Mouse (Mus musculus): ENCODE measurements around the gene Klhl35. TPM values are rescaled to one million over a fixed set of nuclear protein-coding genes. Genes with fewer than 3 reads are reported as not detected.
A peak's percentile ranks its signal among the peaks of the same experiment; 100 is the strongest.

Klhl35 gene
- polyA plus RNA-seq, 1 experiment from 2014 or later: 1.8 TPM

GRCm38 (mm10) chr7:99459888-99460652 lies 5.7 kb upstream of the Klhl35 start:
- H3K9me3 ChIP-seq (ENCODE audit: low read length): no peaks in the 10 kb centered on the region
- peaks cover 13% of the 10 kb centered on the region; the same call in 1 of the 2 replicates for H3K36me3 ChIP-seq (ENCODE audit: insufficient read depth, low read length)
- no peak overlapping the region for H3K9ac ChIP-seq (replicated peaks; ENCODE audit: low read depth)
- H3K27me3 ChIP-seq (replicated peaks; ENCODE audit: insufficient read depth, low read length): no peaks in the 10 kb centered on the region
- H3K4me1 ChIP-seq (ENCODE audit: insufficient read depth, low read depth, low read length): no peaks in the 10 kb centered on the region
- no peak for ATAC-seq
- H3K27ac ChIP-seq (ENCODE audit: low read length): no peak overlapping the region
- no peak overlapping the region for H3K4me2 ChIP-seq (replicated peaks; ENCODE audit: low read depth, low read length)
- 86% methylated on average over 14 of the region's 15 CpGs for WGBS
- no peak for DNase-seq (ENCODE audit: low spot score)
- TF ChIP-seq CTCF (IDR thresholded peaks at IDR 0.05) (no peak), EP300 (IDR thresholded peaks at IDR 0.05) (no peak)
- H3K4me3 ChIP-seq (ENCODE audit: low read depth, low read length): no peak overlapping the region

GRCm38 (mm10) chr7:99463120-99463519 lies 2.7 kb upstream of the Klhl35 start:
- Histone ChIP-seq H3K27me3 (replicated peaks; ENCODE audit: insufficient read depth, low read length) (no peaks in the 10 kb centered on the region), H3K9me3 (ENCODE audit: low read length) (no peaks in the 10 kb centered on the region), H3K4me3 (ENCODE audit: low read depth, low read length) (no peak overlapping the region), H3K27ac (ENCODE audit: low read length) (no peak overlapping the region), H3K9ac (replicated peaks; ENCODE audit: low read depth) (no peak overlapping the region), H3K4me2 (replicated peaks; ENCODE audit: low read depth, low read length) (no peak overlapping the region), H3K36me3 (ENCODE audit: insufficient read depth, low read length) (0 out of 2 replicates have a peak, but pooled peaks cover 7% of the 10 kb centered on the region), H3K4me1 (ENCODE audit: insufficient read depth, low read depth, low read length) (peaks cover 14% of the 10 kb centered on the region; the same call in 1 of the 2 replicates)
- WGBS: 70% methylated on average over 2 of the region's 2 CpGs
- no peak for DNase-seq (ENCODE audit: low spot score)
- TF ChIP-seq EP300 (IDR thresholded peaks at IDR 0.05) (no peak), CTCF (IDR thresholded peaks at IDR 0.05) (no peak)
- ATAC-seq: no peak

GRCm38 (mm10) chr7:99467916-99468282 lies 2.1 kb downstream of the Klhl35 start:
- H3K4me3 ChIP-seq (ENCODE audit: low read depth, low read length): peak overlapping the region; percentile 44
- H3K4me1 ChIP-seq (ENCODE audit: insufficient read depth, low read depth, low read length): peaks cover 15% of the 10 kb centered on the region; the same call in 1 of the 2 replicates
- no peaks in the 10 kb centered on the region for H3K36me3 ChIP-seq (ENCODE audit: insufficient read depth, low read length)
- WGBS: 15% methylated on average over 11 of the region's 11 CpGs
- no peaks in the 10 kb centered on the region for H3K9me3 ChIP-seq (ENCODE audit: low read length)
- H3K4me2 ChIP-seq (replicated peaks; ENCODE audit: low read depth, low read length): peak overlapping the region; percentile 83
- H3K27me3 ChIP-seq (replicated peaks; ENCODE audit: insufficient read depth, low read length): no peaks in the 10 kb centered on the region
- peak; percentile 83 for TF ChIP-seq EP300 (IDR thresholded peaks at IDR 0.05)
- TF ChIP-seq CTCF (IDR thresholded peaks at IDR 0.05): no peak
- peak; percentile 75 for DNase-seq (ENCODE audit: low spot score)
- ATAC-seq: peak; percentile 39
- peak overlapping the region; percentile 95 for H3K27ac ChIP-seq (ENCODE audit: low read length)
- peak overlapping the region; percentile 54 for H3K9ac ChIP-seq (replicated peaks; ENCODE audit: low read depth)

GRCm38 (mm10) chr7:99468283-99469132 lies 2.7 kb downstream of the Klhl35 start:
- Histone ChIP-seq H3K9me3 (ENCODE audit: low read length) (no peaks in the 10 kb centered on the region), H3K27me3 (replicated peaks; ENCODE audit: insufficient read depth, low read length) (no peaks in the 10 kb centered on the region), H3K4me1 (ENCODE audit: insufficient read depth, low read depth, low read length) (peaks cover 15% of the 10 kb centered on the region; the same call in 1 of the 2 replicates), H3K4me2 (replicated peaks; ENCODE audit: low read depth, low read length) (peak overlapping the region; percentile 83), H3K36me3 (ENCODE audit: insufficient read depth, low read length) (no peaks in the 10 kb centered on the region), H3K9ac (replicated peaks; ENCODE audit: low read depth) (peak overlapping the region; percentile 54), H3K27ac (ENCODE audit: low read length) (peak overlapping the region; percentile 95), H3K4me3 (ENCODE audit: low read depth, low read length) (peak overlapping the region; percentile 44)
- 2% methylated on average over 65 of the region's 145 CpGs for WGBS
- ATAC-seq (peak; percentile 84), DNase-seq (ENCODE audit: low spot score) (peak; percentile 93)
- no peak for TF ChIP-seq EP300 (IDR thresholded peaks at IDR 0.05)
- peak; percentile 74 for TF ChIP-seq CTCF (IDR thresholded peaks at IDR 0.05)

- ATAC-seq: no peak
- no peak overlapping the region for H3K4me2 ChIP-seq (replicated peaks; ENCODE audit: low read depth, low read length)
- H3K4me3 ChIP-seq (ENCODE audit: low read depth, low read length): no peak overlapping the region
- TF ChIP-seq EP300 (IDR thresholded peaks at IDR 0.05): no peak
- TF ChIP-seq CTCF (IDR thresholded peaks at IDR 0.05): no peak
- H3K9ac ChIP-seq (replicated peaks; ENCODE audit: low read depth): no peak overlapping the region
- WGBS: 65% methylated on average over 17 of the region's 17 CpGs
- DNase-seq (ENCODE audit: low spot score): peak; percentile 33
- no peaks in the 10 kb centered on the region for H3K9me3 ChIP-seq (ENCODE audit: low read length)
- H3K27me3 ChIP-seq (replicated peaks; ENCODE audit: insufficient read depth, low read length): no peaks in the 10 kb centered on the region
- H3K36me3 ChIP-seq (ENCODE audit: insufficient read depth, low read length): no peaks in the 10 kb centered on the region
- H3K4me1 ChIP-seq (ENCODE audit: insufficient read depth, low read depth, low read length): peaks cover 15% of the 10 kb centered on the region; the same call in 1 of the 2 replicates
- peak overlapping the region; percentile 95 for H3K27ac ChIP-seq (ENCODE audit: low read length)
Measured at GRCm38 (mm10) chr7:99469680-99470405, 4.0 kb downstream of the Klhl35 start.

Measured in lung, postnatal 0 days (tissue).